Mouse (Mus musculus): ENCODE results near the gene Diaph3.

- TF ChIP-seq CTCF (IDR thresholded peaks at IDR 0.05; ENCODE audit: low read depth, low read length): no peak
- no peak for TF ChIP-seq POLR2A (IDR thresholded peaks at IDR 0.05; ENCODE audit: extremely low read depth, insufficient read depth, low read length)
Observed at GRCm38 (mm10) chr14:86633799-86634198, 507.2 kb downstream of the Diaph3 start.

Data from liver, adult 2 months (tissue).